Mouse (Mus musculus) R1 (cell line): ENCODE results near the gene Pdzrn3.
A peak's percentile ranks its signal among the peaks of the same experiment; 100 is the strongest.

Experiments
- DNase-seq: peaks from one replicate; pipeline ENCODE4 v3.0.0-alpha.2; 2018; ENCODE audit warnings: low read depth, low spot score

Pdzrn3 gene

DNA sequence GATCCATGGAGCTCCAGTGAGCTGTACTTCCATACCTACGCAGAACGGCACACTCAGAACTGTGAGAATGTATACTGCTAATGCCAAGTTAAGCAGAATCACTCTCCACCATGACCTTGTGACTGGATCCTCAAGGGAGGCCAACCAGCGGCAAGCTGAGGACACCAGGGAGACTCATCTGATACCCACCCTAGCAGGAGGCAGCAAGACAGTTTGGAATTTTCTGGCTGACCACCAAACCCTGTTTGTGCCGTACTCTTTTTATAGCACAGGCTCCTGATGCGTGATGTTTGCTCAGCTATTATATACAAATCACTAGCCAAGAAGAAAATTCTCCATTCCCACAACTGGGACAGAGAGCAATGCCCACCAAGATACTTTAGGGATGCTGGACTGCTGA is 50.0 kb downstream of the Pdzrn3 start:
- no peak for DNase-seq

GRCm38 (mm10) chr6:101327196-101327595 is 50.5 kb downstream of the Pdzrn3 start:
- no peak for DNase-seq

DNA sequence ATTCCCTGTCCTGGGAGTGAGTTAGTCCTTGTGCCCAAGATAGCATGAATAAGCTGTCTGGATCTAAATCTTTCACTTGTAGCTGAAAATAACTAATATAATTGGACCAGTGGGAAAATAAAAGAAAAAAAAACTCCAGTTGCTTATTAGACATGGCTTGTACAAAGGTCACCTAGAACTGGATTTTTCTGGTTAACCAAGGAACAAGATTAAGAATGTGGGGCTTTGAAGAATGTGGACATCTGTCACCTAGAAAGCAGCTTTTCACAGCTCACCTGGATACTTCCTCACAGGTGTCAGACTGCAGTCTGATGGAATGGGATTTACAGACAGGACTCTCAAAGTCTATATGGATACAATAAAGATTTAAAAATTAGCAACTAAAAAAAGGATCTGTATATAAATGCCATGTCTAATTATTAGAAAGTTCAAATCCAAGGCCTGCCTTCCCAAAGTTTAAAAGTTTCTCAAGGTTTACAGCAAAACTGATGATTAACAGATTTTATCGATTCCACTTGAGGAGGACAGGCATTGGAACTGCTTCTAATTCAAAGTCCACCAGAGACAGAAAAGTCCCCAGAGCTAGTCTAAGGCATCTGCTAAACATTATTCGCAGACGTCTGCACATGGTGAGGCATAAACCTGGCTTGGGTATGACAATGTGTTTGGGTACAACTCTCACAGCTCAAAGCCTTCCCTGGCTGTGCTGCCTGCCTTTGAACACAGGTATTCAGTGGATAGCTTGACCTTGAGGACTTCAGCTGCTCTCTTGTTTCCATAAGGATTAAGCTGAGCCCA is 51.7 kb downstream of the Pdzrn3 start:
- no peak for DNase-seq

DNA sequence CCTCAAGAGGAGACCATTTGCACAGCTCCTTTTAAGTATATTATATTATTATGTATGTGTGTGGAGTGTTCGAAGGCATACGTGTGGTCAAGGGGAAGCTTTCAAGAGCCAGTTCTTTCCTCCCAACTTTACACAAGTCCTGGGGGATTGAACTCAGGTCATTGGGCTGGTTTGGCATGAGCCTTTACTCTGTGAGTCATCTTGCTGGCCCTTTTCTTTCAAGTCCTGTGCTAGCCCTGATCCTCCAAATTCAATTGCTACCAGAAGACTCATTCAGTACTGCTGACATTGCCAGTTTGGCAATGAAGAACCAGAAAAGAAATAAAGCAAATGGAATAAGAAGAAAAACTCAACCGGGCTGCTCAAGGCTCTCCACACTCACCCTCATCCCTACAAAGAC is 55.1 kb downstream of the Pdzrn3 start:
- DNase-seq, result no peak

DNA sequence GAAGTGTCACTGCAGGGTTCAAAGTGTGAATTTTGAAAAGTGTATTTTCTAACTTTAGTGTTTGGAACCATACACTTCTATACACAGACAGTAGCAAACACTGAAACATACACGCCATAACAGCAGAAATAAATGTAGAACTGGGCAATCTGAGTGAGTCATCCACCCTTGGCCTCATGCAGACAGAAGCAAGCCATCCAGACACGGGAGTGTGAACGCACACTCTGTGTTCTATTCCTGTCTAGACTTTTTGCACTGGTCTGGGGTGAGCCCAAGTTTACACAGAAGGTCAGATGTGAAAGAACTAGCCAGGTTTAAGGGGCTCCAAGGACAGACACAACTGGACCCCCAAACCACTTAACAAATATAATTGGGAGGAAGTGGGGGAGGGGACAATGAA is 57.3 kb downstream of the Pdzrn3 start:
- DNase-seq, result no peak

GRCm38 (mm10) chr6:101319374-101319967 is 58.2 kb downstream of the Pdzrn3 start:
- DNase-seq, result no peak

DNA sequence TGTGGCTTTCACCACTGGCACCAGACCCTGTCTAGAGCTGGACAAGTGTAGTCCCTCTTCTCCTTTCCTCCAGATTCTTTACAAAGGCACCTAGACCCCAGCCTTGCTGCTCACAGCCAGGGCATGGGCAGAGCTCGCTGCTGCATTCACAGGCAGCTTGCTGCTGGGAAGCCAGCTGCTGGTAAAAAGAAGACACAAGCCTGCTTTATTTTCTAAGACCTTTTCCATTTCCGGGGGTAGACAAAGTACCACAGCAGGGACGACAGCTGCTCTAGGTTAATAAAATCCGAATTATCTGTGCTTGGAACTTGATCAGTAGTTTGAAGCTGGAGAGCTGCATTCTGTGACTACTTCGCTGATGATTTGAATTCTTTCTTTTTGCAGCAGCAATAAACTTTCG is 59.2 kb downstream of the Pdzrn3 start:
- no peak for DNase-seq

DNA sequence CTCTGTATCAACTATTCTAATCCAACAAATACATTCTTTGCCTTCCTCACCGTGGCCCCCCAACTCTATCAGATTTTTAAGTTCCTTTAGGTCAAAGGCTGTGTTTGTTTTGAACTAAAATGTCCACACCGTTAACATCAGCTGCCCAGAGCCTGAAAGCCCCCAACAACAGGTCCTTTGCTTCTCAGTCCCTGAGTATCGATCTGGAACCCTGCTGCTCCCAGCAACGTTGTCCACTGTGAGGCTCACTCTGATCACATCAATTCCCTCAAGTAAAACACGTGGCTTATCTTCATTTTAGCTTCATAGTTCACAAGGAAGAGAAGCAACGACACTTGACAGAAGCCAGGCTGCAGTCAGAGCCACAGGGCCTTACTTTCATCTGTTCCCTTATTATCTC is 66.3 kb downstream of the Pdzrn3 start:
- no peak for DNase-seq

- no peak for DNase-seq
These were observed 67.2 kb downstream of the Pdzrn3 start for GRCm38 (mm10) chr6:101310491-101310890.

- no peak for DNase-seq
These were observed 69.6 kb downstream of the Pdzrn3 start for GRCm38 (mm10) chr6:101307964-101308531.

- DNase-seq, result no peak
These were observed 70.9 kb downstream of the Pdzrn3 start for GRCm38 (mm10) chr6:101306834-101307233.

DNA sequence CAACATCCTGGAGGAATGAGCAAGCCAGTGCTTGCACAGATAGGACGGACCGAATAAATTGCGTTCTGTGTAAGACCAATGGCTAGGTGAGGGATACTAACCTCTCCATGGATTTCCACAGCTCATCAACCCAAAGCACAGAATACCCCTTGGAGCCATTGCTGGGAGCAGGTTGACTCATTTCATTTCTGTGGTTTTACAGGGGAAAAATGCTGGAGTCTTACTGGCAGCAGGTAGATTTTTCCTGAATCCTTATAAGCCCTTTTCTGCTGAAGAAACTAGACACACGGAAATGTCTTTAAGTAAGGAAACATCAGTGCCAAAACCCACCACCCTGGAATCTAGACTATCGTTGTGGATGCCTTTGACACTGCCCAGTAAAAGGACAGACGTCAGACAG is 72.2 kb downstream of the Pdzrn3 start:
- DNase-seq, result no peak

DNA sequence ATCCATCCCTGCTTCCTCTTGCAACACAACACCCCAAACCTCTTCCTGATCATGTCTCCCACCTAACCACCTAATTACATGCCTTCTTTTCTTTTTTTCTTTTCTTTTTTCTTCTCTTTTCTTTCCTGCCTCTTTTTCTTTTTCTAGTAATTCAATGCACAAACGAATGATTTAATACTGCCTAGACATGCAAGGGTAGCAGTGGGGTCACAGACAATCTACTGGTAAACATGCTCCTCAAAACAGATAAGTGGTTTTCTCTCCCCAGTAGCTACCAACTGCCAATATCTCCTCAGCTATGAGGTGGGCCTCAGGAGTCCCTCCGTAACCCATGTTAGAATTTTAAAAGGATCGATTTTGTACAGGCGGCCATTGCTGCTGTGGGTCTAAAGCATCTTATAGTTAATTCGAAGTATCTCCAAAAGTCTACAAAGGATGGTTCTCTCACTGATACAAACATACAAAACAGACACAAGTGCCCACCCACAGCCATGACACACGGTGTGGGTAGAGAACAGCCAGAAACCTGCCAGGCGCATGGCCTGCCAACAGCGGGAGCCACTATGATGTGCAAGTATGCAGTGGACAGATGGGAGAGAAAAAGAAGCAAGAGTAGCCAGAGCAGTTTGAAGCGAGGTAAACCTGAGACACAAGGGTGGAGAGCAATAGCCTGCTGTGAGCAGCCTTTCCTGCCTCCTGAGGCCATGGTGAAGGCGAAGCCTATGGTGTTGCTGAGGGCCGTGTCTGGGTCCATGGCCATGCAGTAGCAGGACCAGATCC is 73.5 kb downstream of the Pdzrn3 start:
- no peak for DNase-seq

DNA sequence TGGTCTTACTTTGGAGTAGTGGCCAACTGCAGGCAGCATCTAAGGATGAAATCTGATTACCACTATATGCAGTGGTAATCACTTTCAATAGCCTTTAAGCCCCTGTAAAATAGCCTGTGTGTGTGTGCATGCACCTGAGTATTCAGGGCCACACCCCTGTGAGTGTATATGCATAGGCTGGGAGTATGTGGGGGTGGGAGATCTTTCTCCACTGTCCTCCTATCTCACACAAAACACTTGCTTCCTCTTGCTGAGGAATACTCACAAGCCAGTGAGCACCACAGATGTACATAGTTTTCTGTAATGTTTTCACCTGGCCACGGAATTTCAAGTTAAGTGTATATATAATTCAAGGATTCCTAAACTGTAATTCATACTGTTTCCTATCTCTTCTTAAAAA is 74.2 kb downstream of the Pdzrn3 start:
- no peak for DNase-seq

DNA sequence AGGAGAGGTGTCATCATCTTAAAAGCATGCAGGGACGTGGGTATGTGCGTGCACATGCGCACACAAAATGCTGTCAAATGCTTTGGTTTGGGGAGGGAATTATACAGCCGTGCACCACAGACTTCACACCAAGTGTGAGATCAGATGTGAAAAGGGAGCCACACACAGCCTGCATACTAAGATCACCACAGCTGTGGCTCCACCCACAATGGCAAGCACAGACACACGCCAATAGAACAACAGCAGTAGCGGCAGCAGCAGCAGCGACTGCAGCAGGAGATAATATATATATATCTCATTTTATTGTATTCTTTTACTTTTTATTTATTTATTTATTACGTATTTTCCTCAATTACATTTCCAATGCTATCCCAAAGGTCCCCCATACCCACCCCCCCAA is 76.5 kb downstream of the Pdzrn3 start:
- DNase-seq, result no peak

- no peak for DNase-seq
These were observed 78.3 kb downstream of the Pdzrn3 start for GRCm38 (mm10) chr6:101299434-101299833.

- DNase-seq, result no peak
These were observed 79.9 kb downstream of the Pdzrn3 start for GRCm38 (mm10) chr6:101297563-101298520.

DNA sequence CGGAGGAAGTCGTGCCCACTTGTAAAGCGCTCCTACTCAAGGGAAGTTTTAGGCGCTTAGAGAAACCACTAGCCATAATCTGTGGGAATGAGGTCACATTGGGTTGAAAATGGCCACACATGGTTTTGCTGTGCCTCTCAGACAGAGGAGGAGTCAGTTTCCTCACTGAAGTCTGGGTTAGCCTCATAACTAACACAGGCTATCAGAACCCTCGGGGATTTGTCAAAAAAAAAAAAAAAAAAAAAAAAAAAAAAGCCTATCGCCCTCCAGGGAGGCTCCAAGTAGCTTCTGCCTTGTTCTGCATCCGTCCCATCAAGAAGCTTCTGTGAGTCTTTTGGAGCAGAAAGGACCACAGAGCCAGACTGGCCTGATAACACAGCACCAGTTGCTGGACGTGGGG is 80.7 kb downstream of the Pdzrn3 start:
- DNase-seq, result no peak

DNA sequence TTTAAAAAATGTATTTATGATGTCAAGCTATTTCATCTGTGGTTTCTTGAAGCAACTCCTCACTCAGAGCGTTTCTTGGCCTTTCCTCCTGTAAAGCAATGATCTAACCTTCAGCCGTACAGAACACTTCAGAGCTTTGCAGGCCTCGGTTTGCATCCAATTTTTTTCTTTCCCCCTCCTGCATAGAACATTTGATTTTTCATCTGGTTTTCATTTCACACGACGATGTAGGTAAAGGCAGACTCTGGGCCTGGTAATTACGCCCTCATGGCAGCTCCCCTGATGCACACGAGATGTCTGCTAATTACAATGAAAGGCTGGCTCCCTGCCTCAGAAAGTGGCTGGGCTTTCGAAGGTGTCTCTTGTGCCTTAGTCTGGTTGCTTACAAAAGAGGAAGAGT is 81.4 kb downstream of the Pdzrn3 start:
- no peak for DNase-seq

DNA sequence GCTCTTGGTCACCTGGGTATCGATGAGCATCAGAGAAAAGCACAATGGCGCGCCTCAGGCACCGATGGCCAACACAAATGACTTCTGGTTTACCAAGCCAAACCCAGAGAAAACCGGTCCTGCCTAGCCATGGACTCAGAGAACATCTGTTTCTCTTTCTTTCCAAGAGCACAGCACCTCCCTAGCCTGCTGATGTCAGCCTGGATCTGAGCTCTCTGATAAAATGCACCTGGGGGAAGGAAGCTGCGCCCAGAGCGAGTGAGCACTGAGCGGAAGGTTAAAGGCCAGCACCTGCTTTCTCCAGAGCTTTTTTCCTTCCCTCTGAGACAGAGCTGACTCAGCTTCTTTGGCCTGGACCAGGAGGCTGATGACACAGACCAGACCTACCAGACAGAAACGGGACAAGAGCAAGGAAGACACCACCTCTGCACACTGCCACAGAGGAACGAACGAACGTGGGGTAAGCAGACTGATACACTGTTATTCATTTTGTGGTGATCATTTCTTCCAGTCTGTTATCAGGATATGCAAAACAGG is 84.6 kb downstream of the Pdzrn3 start:
- peak; percentile 18 for DNase-seq

- DNase-seq, result no peak
These were observed 85.8 kb downstream of the Pdzrn3 start for GRCm38 (mm10) chr6:101291944-101292343.
